Mouse (Mus musculus) hindbrain, embryonic 14.5 days (tissue): ENCODE data around the gene Fam126a. TPM values are rescaled to one million over a fixed set of nuclear protein-coding genes. Genes with fewer than 3 reads are reported as not detected.

Experiments
- ATAC-seq: fragments of 200-750 bp; cut with Nextera tagmentation; 2 replicates; pipeline ENCODE4 v1.8.0; 2017; ENCODE audit warnings: moderate number of reproducible peaks, mild to moderate bottlenecking, moderate TSS enrichment, moderate library complexity; ENCODE audit not compliant: low FRiP score
- DNase-seq: peaks from one replicate; pipeline ENCODE4 v3.0.0-alpha.2; 2015; ENCODE audit warnings: low spot score
- H3K27ac ChIP-seq: fragments of 300-500 bp; sonication (generic); 2 replicates; pipeline ENCODE4 v1.5.1; 2014; ENCODE audit warnings: mild to moderate bottlenecking, moderate library complexity
- H3K27me3 ChIP-seq: fragments of 300-500 bp; sonication (generic); 2 replicates; pipeline ENCODE4 v1.6.1; 2014; ENCODE audit warnings: mild to moderate bottlenecking, low read length, mixed read lengths; ENCODE audit not compliant: control insufficient read depth, insufficient read depth
- H3K36me3 ChIP-seq: fragments of 300-500 bp; sonication (generic); replicated peaks from 2 replicates; pipeline ENCODE4 v1.6.1; 2014; ENCODE audit not compliant: control insufficient read depth, insufficient read depth
- H3K4me1 ChIP-seq: fragments of 300-500 bp; sonication (generic); replicated peaks from 2 replicates; pipeline ENCODE4 v1.6.1; 2014; ENCODE audit warnings: antibody characterized with exemption, low read length, mixed read lengths; ENCODE audit not compliant: control insufficient read depth, insufficient read depth
- H3K4me2 ChIP-seq: fragments of 300-500 bp; sonication (generic); replicated peaks from 2 replicates; pipeline ENCODE4 v1.6.1; 2014; ENCODE audit warnings: mild to moderate bottlenecking, moderate library complexity
- H3K4me3 ChIP-seq: fragments of 300-500 bp; sonication (generic); replicated peaks from 2 replicates; pipeline ENCODE4 v1.5.1; 2014; ENCODE audit warnings: mild to moderate bottlenecking, low read length
- H3K9ac ChIP-seq: fragments of 300-500 bp; sonication (generic); 2 replicates; pipeline ENCODE4 v1.6.1; 2014
- H3K9me3 ChIP-seq: fragments of 300-500 bp; sonication (generic); 2 replicates; pipeline ENCODE4 v1.6.1; 2016; ENCODE audit warnings: low read length; ENCODE audit not compliant: control insufficient read depth
- WGBS: fragments of 180-500 bp; shearing (Covaris S2); extraction: QIAGEN DNeasy Blood & Tissue Kit; methylation state at CpG from one replicate; pipeline ENCODE4 v1.1.7; 2014; 5-methylcytosine and 5-hydroxymethylcytosine counted together
- polyA plus RNA-seq: library from polyadenylated mRNA; unstranded; fragments of >200 nt; fragmentation: Nextera tagmentation; extraction: Ambion mirVana; gene quantifications from 2 replicates; pipeline ENCODE4 v1.2.1, GENCODE M21; 2014

The Fam126a gene
- polyA plus RNA-seq, 1 experiment from 2014 or later = 37.9 TPM

DNA sequence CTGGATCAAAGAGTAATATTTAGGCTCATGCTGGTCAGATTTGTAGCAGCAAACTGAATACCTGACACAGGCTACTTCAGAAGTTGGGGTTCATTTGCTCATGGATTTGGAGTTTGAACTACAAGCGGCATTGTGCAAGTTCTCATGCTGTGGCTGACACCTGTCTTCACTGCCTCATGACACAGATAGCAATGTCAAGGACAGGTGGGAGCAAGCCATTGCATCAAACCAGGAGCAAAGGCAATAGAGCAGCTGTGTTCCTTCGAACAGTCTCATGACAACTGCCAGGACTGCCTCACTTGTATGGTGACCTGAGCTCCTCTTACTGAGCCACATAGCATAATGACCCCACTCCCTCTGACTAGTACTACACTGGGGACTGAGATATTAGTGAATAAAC is 12.9 kb upstream of the Fam126a start:
- no peak overlapping the region for H3K27ac ChIP-seq
- 94% methylated on average over 2 of the region's 2 CpGs for WGBS
- no peaks in the 10 kb centered on the region for H3K27me3 ChIP-seq
- peaks cover 11% of the 10 kb centered on the region for H3K4me1 ChIP-seq
- ATAC-seq (no peak), DNase-seq (no peak)
- no peak overlapping the region for H3K9ac ChIP-seq
- H3K36me3 ChIP-seq = no peaks in the 10 kb centered on the region
- H3K4me2 ChIP-seq = no peak overlapping the region
- H3K4me3 ChIP-seq = no peak overlapping the region
- H3K9me3 ChIP-seq = no peaks in the 10 kb centered on the region

DNA sequence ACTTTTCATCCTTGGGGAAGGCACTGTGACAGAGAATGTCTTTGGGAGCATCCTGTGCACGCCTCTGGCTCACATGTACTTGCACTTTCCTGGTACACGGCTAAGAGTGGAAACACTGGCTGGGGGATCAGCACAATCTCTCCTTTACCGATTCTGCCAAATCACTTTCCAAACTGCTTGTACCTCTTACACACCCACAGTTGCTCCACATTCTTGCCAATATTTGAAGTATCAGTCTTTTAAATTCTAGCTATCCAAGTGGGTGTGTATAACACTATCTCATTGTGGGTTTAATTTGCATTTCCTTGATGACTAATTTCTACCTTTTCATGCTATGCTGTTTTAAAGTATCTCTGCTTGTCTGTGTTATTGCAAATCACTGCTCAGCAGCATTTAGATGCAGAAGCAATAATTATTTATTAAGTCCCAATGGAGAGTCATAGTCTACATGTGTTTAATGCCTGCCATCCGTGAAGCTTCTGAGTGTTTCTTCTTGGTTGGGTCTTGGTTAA is 10.9 kb upstream of the Fam126a start:
- DNase-seq (no peak), ATAC-seq (no peak)
- Histone ChIP-seq H3K9ac (no peak overlapping the region), H3K4me2 (no peak overlapping the region), H3K27me3 (no peaks in the 10 kb centered on the region), H3K4me3 (no peak overlapping the region), H3K4me1 (peaks cover under 1% of the 10 kb centered on the region; the same call in 1 of the 2 replicates), H3K9me3 (no peaks in the 10 kb centered on the region), H3K27ac (no peak overlapping the region), H3K36me3 (no peaks in the 10 kb centered on the region)
- WGBS = 85% methylated on average over 4 of the region's 4 CpGs

DNA sequence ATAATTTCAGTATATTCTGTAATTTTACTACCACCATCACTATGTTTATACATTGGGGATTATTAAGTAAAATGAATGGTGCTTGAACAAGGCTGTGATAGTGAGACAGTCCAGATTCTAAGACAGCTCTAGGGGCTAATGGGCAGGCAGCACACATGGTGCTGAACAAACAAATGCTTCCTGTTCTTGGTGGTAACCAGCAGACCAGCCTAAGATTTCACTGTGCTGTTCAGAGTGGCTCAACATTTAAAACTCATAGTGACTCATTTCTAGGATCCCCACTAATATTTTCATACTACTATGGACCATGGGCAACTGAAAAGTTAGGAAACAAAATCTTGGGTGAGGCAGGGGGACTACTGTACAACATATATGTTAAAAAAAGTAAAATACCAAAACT is 10.1 kb upstream of the Fam126a start:
- ATAC-seq = no peak
- DNase-seq = no peak
- Histone ChIP-seq H3K36me3 (no peaks in the 10 kb centered on the region), H3K9ac (no peak overlapping the region), H3K27me3 (no peaks in the 10 kb centered on the region), H3K4me2 (no peak overlapping the region), H3K4me1 (no peaks in the 10 kb centered on the region; the same call in 1 of the 2 replicates), H3K27ac (no peak overlapping the region), H3K4me3 (no peak overlapping the region), H3K9me3 (no peaks in the 10 kb centered on the region)

DNA sequence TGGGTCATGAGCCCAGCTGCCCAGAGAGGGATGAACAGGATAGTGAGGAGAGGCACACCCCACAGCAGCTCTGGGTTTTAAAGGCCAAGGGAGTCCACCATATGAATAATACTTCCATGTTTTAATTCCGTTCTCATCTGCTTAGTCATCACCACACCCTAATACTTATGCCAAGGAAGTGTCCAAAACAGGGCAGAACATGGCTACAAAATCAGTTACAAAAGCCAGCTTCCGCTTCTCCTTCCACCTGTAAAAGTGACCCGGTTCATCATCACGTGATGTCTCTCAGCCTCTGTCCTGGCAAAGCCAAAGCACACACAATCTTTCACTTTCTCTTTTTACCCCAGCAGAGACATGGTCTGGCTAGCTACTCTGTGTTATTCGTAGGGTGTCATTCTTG is 8.9 kb upstream of the Fam126a start:
- no peak for ATAC-seq
- H3K27me3 ChIP-seq = no peaks in the 10 kb centered on the region
- H3K4me2 ChIP-seq = no peak overlapping the region
- no peak overlapping the region for H3K9ac ChIP-seq
- 93% methylated on average over 5 of the region's 5 CpGs for WGBS
- H3K27ac ChIP-seq = no peak overlapping the region
- no peak overlapping the region for H3K4me3 ChIP-seq
- H3K36me3 ChIP-seq = no peaks in the 10 kb centered on the region
- H3K4me1 ChIP-seq = no peaks in the 10 kb centered on the region
- no peaks in the 10 kb centered on the region for H3K9me3 ChIP-seq
- DNase-seq = no peak

DNA sequence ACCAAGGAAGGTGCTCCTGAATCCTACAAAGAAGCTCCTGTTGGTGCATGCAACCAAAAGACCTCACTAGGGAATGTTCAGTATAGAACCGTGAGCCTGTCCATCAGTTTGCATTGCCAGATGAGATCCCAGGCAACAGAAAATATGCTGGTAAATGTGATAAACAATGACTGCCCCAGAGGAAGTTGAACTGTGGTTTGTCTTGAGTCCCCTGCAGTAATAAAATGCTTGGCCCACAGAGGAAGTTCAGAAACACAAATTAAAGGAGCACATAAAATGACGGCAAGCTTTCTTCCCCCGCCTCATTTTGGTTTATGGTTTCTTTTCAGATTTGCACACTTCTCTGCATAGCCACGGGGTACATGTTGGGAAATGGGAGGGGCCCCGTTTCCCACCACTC is 8.3 kb upstream of the Fam126a start:
- Histone ChIP-seq H3K9ac (no peak overlapping the region), H3K4me2 (no peak overlapping the region), H3K4me1 (no peaks in the 10 kb centered on the region), H3K27ac (no peak overlapping the region), H3K36me3 (no peaks in the 10 kb centered on the region), H3K9me3 (no peaks in the 10 kb centered on the region), H3K27me3 (no peaks in the 10 kb centered on the region), H3K4me3 (no peak overlapping the region)
- DNase-seq = no peak
- ATAC-seq = no peak
- whole genome bisulfite sequencing = 78% methylated on average over 5 of the region's 5 CpGs

DNA sequence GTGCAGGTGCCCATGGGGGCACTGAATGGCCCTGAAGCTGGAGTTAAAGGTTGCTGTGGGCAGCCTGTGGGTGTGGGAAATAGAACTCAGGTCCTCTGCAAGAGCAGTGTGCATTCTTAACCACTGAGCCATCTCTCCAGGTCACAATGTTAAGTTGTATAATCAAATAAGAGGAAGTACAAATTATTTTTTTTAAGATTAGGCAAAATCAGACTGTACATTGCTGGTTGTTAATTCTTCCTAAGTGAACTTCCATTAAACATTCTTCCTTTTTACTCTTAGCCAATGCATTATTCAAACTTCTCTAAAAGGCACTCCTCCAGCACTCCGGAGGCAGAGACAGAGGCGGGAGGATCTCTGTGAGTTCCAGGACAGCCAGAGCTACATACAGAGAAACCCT is 7.7 kb upstream of the Fam126a start:
- Histone ChIP-seq H3K9me3 (no peaks in the 10 kb centered on the region), H3K4me1 (no peaks in the 10 kb centered on the region), H3K4me2 (no peak overlapping the region), H3K27ac (no peak overlapping the region), H3K9ac (no peak overlapping the region), H3K36me3 (no peaks in the 10 kb centered on the region), H3K4me3 (no peak overlapping the region), H3K27me3 (no peaks in the 10 kb centered on the region)
- no peak for DNase-seq
- WGBS = 89% methylated on average over 2 of the region's 2 CpGs
- ATAC-seq = no peak

DNA sequence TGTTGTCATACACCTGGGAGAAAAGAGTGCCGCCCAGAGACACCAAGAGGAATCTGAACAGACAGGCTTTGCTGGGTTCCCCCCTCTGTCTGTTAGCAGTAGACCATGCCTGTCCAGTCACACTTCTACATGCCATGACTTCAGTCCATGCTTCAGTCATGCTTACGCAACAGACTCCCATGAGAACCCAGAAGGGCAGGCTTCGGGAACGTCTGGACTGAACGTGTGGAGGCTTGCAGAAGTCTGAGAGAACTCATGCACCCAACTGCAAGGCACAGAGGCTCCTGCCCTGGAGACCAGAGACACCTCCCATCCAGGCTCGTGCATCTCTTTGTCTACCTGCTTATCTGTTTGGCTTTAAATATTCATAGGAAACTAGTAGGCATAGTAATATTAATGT is 6.2 kb upstream of the Fam126a start:
- no peaks in the 10 kb centered on the region for H3K4me1 ChIP-seq
- DNase-seq (no peak), ATAC-seq (no peak)
- H3K9ac ChIP-seq = no peak overlapping the region
- no peaks in the 10 kb centered on the region for H3K36me3 ChIP-seq
- H3K27me3 ChIP-seq = no peaks in the 10 kb centered on the region
- H3K27ac ChIP-seq = no peak overlapping the region
- no peak overlapping the region for H3K4me2 ChIP-seq
- WGBS = 86% methylated on average over 6 of the region's 6 CpGs
- H3K9me3 ChIP-seq = no peaks in the 10 kb centered on the region
- H3K4me3 ChIP-seq = no peak overlapping the region

DNA sequence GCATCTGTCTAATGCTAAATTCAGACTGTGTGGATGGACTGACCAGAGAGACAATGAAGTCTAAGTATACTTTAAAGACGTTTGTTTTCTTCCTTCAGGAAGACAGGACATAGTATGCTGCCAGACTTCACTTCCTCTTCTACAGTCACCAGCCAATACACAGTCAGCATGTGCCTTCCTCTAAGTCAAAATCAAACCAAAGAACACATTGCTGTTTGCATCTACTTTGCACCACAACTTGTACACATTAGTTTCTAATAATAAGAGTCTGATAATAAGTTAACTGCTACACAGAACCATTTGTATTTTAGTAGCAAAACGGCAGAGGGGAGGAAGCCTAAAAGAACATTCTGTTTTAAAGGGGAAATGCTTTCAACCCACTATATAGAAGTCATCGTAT is 4.5 kb upstream of the Fam126a start:
- Histone ChIP-seq H3K9me3 (no peaks in the 10 kb centered on the region), H3K36me3 (no peaks in the 10 kb centered on the region), H3K4me2 (no peak overlapping the region), H3K4me1 (no peaks in the 10 kb centered on the region), H3K4me3 (no peak overlapping the region), H3K27me3 (no peaks in the 10 kb centered on the region), H3K9ac (no peak overlapping the region), H3K27ac (no peak overlapping the region)
- no peak for DNase-seq
- no peak for ATAC-seq
- 72% methylated on average over 3 of the region's 3 CpGs for WGBS

DNA sequence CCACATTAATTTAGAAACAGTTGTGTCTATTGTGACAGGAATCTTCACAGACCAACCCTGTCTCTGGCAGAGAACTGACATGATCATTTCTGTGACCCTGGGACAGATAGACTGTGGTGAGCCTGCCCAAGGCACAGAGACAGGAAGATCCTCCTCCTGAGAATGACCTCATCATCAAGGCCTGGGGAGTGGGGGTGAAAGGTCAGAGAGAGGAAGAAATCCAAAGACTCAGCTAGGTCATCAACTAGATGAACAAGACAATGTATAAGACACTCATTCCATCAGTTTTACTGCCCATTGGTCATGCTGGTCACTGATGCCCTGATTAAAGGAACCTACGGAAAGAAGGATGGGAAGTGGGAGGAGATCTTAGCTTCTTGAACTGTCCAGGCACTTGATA is 3.6 kb upstream of the Fam126a start:
- DNase-seq (no peak), ATAC-seq (no peak)
- H3K9me3 ChIP-seq = no peaks in the 10 kb centered on the region
- H3K4me3 ChIP-seq = no peak overlapping the region
- H3K9ac ChIP-seq = no peak overlapping the region
- WGBS = 92% methylated on average over 1 of the region's 1 CpGs
- H3K36me3 ChIP-seq = no peaks in the 10 kb centered on the region
- no peak overlapping the region for H3K27ac ChIP-seq
- H3K4me1 ChIP-seq = peaks cover 4% of the 10 kb centered on the region; the same call in 1 of the 2 replicates
- no peaks in the 10 kb centered on the region for H3K27me3 ChIP-seq
- H3K4me2 ChIP-seq = no peak overlapping the region

DNA sequence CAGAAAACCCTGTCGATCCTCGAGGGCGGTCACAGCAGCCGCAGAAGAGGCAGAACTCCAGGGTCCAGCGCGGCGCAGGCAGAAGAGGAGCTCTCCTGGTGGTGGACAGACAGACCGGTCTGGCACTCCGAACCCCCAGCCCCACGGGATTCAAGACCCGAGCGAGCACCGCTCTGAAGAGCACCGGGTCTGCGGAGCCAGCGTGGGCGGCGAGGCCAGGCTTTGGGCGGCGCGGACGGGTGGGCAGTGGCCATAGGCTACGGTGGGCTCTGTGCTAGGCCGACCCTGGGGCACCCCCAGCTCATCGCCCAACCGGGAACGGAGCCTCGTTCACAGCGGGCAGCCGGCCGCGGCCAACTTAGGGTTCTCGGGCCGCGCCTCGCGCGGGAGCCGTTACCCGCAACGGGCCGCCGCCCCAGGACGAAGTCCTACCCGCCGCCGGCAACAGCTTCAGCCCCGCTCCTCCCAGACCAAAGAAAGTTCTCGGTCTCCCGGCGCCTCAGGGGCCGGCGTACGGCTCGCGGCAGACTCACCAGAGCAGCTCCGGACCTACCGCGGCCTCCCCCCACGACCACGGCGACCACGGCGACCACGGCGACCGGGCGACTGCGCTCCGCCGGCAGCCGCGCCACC is 428 bp downstream of the Fam126a start:
- H3K4me2 ChIP-seq = peak overlapping the region; percentile 87
- H3K27ac ChIP-seq = peak overlapping the region; percentile 77
- DNase-seq (no peak), ATAC-seq (peak; percentile 67)
- under 1% methylated on average over 67 of the region's 73 CpGs for WGBS
- H3K4me1 ChIP-seq = peaks cover 19% of the 10 kb centered on the region
- H3K9me3 ChIP-seq = no peaks in the 10 kb centered on the region
- H3K27me3 ChIP-seq = no peaks in the 10 kb centered on the region
- peak overlapping the region; percentile 94 for H3K4me3 ChIP-seq
- no peaks in the 10 kb centered on the region for H3K36me3 ChIP-seq
- H3K9ac ChIP-seq = peak overlapping the region; percentile 91
